Mouse (Mus musculus) thymus, postnatal 14 days (tissue): ENCODE data around the gene Olfr50.

Experiments
- DNase-seq: peaks from one replicate; pipeline ENCODE4 v3.0.0; 2021

The Olfr50 gene

GRCm38 (mm10) chr2:36790238-36790637 lies at the start of gene Olfr50:
TSS of gene Olfr50 (plus strand) at chr2:36790538.
- no peak for DNase-seq

DNA sequence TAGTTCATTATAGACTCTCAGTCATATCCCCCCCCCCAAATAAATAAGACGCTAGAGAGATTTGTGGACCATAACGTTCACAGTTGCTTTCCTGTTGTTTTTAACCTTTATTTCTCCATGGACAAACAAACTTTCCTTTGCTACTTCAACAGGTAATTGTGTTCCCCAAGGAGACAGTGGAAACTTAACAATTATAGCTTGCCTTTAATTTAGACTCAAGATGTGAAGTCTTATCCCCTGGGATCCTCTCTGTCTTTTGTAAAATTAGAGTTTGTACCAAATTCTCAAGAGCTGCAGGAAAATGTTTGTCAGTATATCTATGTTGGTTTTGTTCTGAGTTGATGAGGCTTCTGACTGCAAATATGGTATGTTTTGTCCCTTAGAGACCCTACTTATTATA lies 6.4 kb upstream of the Olfr50 start, which contains the start of gene Olfr348:
Gene Olfr348, plus strand, starts transcription at position 301 of the 400 bp plus-strand sequence.
- no peak for DNase-seq

DNA sequence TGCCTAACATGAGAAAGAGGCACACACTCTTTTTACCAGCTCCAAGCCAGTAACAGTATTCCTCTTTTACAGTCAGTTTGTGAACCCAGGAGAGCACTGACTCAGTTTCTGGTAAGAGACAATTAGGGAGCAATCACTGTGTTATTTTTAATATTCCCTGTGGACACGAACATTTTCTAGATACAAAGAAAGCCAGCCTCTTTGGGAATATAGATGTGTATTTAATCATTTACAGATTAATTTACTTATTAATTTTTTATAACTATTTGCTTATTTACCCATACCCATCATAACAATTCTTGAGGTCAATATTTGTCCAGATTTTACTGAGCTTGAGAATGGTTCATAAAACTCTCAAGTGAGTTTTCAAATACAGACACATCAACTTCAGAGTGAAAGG lies 26.6 kb downstream of the Olfr50 start, which contains the start of gene Olfr3:
Gene Olfr3, minus strand, starts transcription at position 101 of the 400 bp plus-strand sequence.
- DNase-seq, result no peak

DNA sequence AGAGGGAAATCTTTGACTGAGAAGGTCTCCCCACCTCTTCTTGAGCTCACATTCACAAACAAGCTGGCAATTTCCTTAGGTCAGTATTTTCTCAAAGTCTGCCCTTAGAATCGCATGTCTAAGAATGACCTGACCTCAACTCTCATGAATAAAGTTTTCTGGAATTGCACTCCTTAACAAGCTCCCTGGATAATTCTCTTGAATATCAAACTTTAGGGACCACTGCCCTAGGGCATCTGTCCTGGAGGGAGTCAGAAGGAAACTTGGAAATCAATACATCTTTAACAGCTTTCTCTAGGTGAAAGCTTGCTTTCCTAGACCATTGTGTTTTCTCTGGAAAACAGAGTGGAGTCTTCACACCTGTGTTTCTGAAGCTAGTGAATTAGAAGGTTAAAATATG lies 55.7 kb downstream of the Olfr50 start, which contains the start of gene Olfr350:
Gene Olfr350, plus strand, starts transcription at position 301 of the 400 bp plus-strand sequence.
- DNase-seq, result no peak
